Mouse (Mus musculus): ENCODE results near the gene Eme2.
A peak's percentile ranks its signal among the peaks of the same experiment; 100 is the strongest.
"Not testable (repeated sequence)": the region's sequence is repeated elsewhere in the genome, so short reads cannot be mapped to it uniquely, and the experiment has no call there.

Gene Eme2

GRCm38 (mm10) chr17:24894995-24895547, at the start of gene Eme2, which contains the start of gene Mrps34:
Gene Eme2, minus strand, starts transcription at chr17:24895087.
Gene Mrps34, plus strand, starts transcription at chr17:24895116.
- no peak for DNase-seq (ENCODE audit: low spot score)

- not testable (repeated sequence) for DNase-seq (ENCODE audit: low spot score)
Observed at GRCm38 (mm10) chr17:24943589-24943988, 48.7 kb upstream of the Eme2 start.

GRCm38 (mm10) chr17:24943036-24943435, 48.1 kb upstream of the Eme2 start:
- DNase-seq (ENCODE audit: low spot score) = no peak

GRCm38 (mm10) chr17:24942453-24942852, 47.6 kb upstream of the Eme2 start:
- not testable (repeated sequence) for DNase-seq (ENCODE audit: low spot score)

GRCm38 (mm10) chr17:24937266-24937665, 42.4 kb upstream of the Eme2 start:
- DNase-seq (ENCODE audit: low spot score) = no peak

- peak; percentile 83 for DNase-seq (ENCODE audit: low spot score)
Observed at GRCm38 (mm10) chr17:24936259-24937237, 41.7 kb upstream of the Eme2 start, which contains the start of gene Mapk8ip3. Gene Mapk8ip3, minus strand, starts transcription at chr17:24936977.

GRCm38 (mm10) chr17:24935666-24936065, 40.8 kb upstream of the Eme2 start:
- DNase-seq (ENCODE audit: low spot score) = no peak

GRCm38 (mm10) chr17:24934926-24935325, 40.0 kb upstream of the Eme2 start:
- DNase-seq (ENCODE audit: low spot score) = no peak

- DNase-seq (ENCODE audit: low spot score) = no peak
Observed at GRCm38 (mm10) chr17:24933163-24933562, 38.3 kb upstream of the Eme2 start.

- no peak for DNase-seq (ENCODE audit: low spot score)
Observed at GRCm38 (mm10) chr17:24932431-24932830, 37.5 kb upstream of the Eme2 start.

GRCm38 (mm10) chr17:24929506-24929905, 34.6 kb upstream of the Eme2 start:
- no peak for DNase-seq (ENCODE audit: low spot score)

GRCm38 (mm10) chr17:24923246-24923645, 28.4 kb upstream of the Eme2 start:
- no peak for DNase-seq (ENCODE audit: low spot score)

GRCm38 (mm10) chr17:24913984-24914383, 19.1 kb upstream of the Eme2 start:
- no peak for DNase-seq (ENCODE audit: low spot score)

- DNase-seq (ENCODE audit: low spot score) = no peak
Observed at GRCm38 (mm10) chr17:24907591-24907990, 12.7 kb upstream of the Eme2 start.

- no peak for DNase-seq (ENCODE audit: low spot score)
Observed at GRCm38 (mm10) chr17:24903767-24904166, 8.9 kb upstream of the Eme2 start.

GRCm38 (mm10) chr17:24902671-24903474, 8.0 kb upstream of the Eme2 start:
- no peak for DNase-seq (ENCODE audit: low spot score)

- no peak for DNase-seq (ENCODE audit: low spot score)
Observed at GRCm38 (mm10) chr17:24902124-24902523, 7.2 kb upstream of the Eme2 start.

- no peak for DNase-seq (ENCODE audit: low spot score)
Observed at GRCm38 (mm10) chr17:24900014-24900413, 5.1 kb upstream of the Eme2 start.

GRCm38 (mm10) chr17:24899153-24899552, 4.3 kb upstream of the Eme2 start:
- no peak for DNase-seq (ENCODE audit: low spot score)

- DNase-seq (ENCODE audit: low spot score) = no peak
Observed at GRCm38 (mm10) chr17:24898041-24898854, 3.4 kb upstream of the Eme2 start.

- no peak for DNase-seq (ENCODE audit: low spot score)
Observed at GRCm38 (mm10) chr17:24897600-24897999, 2.7 kb upstream of the Eme2 start.

- DNase-seq (ENCODE audit: low spot score) = no peak
Observed at GRCm38 (mm10) chr17:24896993-24897269, 2.0 kb upstream of the Eme2 start.

Data from layer of hippocampus, adult 9-10 months (tissue).